Mouse (Mus musculus): ENCODE measurements around the gene Lmbrd1.
"Not testable (repeated sequence)": the region's sequence is repeated elsewhere in the genome, so short reads cannot be mapped to it uniquely, and the experiment has no call there.

Lmbrd1 gene

DNA sequence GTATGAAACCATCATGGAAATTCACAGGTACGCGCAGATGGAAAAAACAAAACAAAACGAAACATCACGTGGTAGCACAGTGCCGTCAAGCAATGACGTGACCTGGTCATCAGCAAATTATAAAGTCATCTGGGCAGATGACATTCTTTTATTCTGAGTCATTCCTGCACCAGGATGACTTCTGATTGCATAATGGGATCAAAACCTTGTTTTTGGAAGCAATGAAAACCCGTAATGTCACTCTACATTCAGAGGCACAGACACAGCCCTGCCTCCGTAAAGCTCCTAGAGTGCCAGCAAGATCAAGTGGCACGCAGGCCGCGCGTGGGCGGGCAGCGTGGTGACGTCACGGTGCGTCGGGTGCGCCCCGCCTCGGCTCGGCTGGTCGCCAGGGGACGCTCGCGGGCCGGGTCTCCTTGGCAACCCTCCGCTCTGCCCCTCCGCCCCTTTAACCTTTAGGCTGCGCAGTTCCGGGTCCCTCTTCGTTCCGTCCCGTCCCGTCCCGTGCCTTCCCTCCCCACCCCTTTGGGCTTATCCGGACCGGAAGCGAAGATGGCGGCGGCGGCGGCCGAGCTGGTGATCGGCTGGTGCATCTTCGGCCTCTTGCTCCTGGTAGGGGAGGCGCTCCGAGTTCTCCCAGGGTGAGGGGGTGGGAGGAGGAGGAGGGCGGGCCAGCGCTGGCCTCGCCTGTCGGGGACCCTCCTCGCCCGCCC is at the start of gene Lmbrd1:
Gene Lmbrd1 (plus strand): TSS at position 426 of the 713 bp plus-strand sequence.
- in situ Hi-C loops (cut with MboI, MseI): no loop called here

DNA sequence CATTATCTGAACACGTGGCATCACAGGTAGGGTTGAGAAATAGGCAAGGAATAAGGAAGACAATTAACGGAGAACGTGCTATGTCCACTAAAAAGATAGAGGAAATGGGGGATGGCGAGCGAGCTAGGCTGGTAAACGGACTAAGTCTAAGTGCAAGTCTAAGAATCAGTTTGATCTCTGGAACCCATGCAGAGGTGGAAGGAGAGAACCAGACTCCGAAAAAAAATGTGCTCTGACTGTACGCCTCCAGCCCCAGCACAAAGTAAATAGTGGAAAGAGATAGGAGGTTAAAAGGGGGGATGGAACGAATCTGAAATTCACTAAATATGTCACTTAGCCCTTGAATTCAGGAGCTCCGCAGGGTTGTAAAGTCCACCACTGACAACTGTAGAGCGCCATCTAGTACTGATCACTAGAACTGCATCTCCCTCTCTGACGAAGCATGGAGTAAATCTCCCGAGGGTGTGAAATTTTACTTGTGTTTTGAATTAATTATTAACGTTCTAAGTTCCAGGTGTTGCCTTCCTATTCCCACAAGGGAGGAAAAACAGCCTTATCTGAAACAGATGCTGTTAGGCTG is 44.8 kb upstream of the Lmbrd1 start:
- in situ Hi-C loops (cut with MboI, MseI): no loop called here

DNA sequence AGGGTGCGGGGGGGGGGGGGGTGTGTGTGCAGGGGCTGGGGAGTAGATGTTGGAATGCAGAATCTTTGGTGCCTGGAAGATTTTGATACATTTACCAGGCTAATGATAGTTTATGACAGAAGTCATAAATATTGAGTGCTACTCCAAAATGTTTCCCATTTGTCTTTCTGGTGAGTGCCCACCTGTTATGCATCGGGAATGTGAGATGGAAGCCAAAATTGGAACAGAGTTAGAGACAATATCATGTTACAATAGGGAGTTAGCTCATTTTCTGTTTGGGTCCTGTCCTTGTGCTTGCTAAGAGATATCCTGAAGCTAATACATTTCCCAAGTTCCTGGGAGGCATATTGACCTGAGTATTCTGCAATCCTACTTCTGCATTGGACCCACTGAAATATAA is 28.3 kb upstream of the Lmbrd1 start:
- in situ Hi-C loops (cut with MboI, MseI): no loop called here

DNA sequence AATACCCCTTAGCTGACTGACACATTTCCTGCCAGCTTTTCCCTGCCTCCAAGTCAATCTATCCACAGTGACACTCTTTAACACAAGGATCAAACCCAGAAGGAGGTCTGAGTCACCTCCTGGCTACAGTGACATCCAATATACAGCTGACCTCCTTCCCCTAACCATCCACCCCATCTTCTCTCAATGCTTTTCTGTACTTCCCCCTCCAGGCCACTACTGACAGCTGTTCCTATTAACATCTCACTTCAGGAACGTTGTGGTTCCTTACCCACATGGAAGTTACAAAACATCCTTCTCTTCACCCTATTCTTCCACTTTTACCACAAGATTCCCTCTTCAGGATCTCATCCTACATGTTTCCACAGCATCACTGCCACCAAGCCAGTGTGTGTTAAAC is 18.5 kb upstream of the Lmbrd1 start:
- in situ Hi-C loops (cut with MboI, MseI): no loop called here

DNA sequence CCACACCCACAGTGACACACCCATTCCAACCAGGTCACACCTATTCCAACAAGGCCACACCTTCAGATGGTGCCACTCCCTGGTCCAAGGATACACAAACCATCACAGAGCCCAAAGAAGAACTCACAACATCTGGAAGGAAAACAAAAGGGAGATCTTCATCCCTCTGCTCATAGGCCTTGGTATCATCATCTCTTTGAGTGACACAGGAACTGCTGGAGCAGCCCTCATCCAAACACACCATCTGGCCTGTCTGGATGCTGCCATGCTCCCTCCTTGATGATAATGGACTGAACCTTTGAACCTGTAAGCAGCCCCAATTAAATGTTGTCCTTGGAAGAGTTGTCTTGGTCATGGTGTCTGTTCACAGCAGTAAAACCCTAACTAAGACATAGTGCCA is 17.8 kb upstream of the Lmbrd1 start:
- in situ Hi-C loops (cut with MboI, MseI): not testable (repeated sequence)

DNA sequence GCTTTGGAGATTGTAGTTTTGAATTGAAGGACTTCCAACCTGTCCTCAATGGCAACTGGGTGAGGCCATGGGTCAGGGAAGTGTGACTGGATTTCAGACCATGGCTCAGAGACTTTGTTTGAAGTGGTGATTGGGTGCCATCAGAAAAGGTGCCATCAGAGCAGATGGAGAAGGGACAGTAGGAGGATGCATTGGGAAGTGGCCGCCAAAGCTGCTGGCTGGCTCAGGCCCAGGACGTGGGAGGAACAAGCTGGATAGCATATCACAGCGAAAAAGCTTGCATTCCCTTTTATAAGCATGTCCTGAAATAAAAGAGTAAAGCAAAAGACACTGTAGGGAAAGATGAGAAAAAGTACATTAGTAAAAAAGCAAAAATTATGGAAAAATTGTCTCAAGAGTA is 16.9 kb upstream of the Lmbrd1 start:
- in situ Hi-C loops (cut with MboI, MseI): no loop called here

DNA sequence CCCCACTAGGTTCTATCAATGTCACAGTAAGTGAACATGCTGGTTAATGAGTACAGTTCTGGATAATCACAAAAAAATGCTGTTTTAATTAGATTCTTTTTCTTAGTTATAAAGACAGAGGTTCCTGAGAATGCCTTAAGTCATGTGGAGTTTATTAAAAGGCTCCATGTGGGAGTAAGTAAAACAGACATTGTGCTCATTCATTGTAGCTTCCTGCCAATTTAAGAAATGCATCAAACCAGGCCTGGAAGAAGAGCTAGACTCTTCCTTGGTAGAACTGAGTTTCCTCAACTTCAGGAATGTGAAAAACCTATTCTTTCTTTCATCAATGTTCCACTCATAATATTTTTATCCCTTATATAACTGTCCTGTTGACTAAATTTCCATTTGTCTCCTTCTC is 14.3 kb upstream of the Lmbrd1 start:
- in situ Hi-C loops (cut with MboI, MseI): no loop called here

DNA sequence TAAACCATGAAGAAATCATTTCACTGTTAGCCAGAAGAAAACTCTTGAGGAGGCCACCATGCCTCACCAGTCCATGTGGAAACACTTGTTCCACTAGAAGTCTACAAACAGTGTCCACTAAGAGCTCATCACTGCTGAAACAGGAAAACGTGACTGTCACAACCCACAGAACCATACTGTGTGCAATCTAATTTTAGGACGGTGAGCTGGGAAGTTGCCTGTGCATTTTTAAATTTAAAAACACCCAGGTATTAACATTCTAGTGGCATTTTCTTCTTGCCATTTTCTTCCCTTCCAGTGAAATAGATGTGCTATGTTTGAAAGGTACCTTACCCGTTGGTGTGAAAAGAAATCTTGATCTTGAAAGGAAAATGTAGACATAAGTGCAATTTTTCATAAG is 5.2 kb upstream of the Lmbrd1 start:
- in situ Hi-C loops (cut with MboI, MseI): no loop called here

DNA sequence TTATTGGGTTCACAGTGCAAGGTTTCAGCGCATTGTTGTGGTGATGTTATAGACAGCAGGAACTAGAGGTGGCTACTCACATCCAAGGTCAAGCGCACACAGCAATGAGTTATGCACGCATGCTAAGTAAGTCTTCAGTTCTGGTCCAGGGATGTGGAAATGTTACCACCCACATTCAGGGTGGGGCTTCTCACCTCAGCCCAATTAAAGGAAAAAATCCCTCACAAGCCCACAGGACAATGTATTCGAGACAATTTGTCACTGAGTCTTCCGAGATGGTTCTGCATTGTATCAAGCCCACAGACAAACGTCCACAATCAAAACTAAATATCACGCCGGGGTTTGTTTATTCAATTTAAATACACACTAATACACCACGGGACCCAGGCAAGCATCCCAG is 724 bp upstream of the Lmbrd1 start:
- in situ Hi-C loops (cut with MboI, MseI): no loop called here

DNA sequence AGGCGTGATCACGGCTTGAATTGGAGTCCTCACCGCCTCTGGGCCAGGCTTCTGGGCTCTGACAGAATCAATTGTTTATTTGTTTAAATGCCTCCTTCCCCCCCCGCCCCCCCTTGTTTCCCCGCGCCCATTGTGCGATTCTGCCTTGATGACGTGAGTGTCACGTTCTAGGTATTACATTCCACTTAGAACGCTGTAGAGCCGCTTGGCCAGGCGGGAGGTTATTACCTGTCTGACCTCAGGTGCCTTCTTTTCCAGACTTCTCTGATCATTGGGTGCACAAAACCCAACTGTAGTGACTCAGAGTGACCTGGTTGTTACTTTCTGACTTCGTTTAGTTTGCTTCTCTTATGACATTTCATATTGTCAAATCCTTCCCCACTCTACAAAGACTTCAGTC is 641 bp downstream of the Lmbrd1 start:
- in situ Hi-C loops (cut with MboI, MseI): no loop called here

DNA sequence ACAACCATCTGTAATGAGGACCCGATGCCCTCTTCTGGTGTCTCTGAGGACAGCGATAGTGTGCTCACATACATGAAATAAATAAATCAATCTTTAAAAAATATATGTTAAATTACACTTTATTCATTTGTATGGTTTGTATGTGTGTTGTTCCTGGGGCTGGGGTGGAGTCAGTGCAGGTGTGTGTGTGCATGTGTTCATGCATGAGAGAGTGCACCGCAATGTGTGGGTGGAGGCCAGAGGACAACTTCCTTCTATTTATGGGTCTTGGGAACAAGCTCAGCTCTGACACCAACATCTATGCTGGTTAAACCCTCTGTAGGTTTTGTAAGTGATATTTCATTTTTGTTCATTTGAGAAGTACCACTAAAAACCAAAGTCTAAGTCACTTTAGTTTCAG is 2.6 kb downstream of the Lmbrd1 start:
- in situ Hi-C loops (cut with MboI, MseI): no loop called here

DNA sequence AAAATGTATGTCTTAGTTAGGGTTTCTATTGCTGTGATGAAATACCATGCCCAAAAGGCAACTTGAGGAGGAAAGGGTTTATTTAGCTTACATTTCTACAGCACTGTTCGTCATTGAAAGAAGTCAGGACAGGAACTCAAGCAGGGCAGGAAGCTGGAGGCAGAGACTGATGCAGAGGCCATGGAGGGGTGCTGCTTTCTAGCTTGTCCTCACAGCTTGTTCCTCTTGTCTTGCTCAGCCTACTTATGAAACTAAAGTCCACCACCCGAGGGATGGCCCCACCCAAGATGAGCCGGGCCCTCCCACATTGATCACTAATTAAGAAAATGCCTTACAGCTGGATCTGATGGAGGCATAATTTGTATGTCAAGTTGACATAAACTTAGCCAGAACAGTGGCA is 3.5 kb downstream of the Lmbrd1 start:
- in situ Hi-C loops (cut with MboI, MseI): no loop called here

DNA sequence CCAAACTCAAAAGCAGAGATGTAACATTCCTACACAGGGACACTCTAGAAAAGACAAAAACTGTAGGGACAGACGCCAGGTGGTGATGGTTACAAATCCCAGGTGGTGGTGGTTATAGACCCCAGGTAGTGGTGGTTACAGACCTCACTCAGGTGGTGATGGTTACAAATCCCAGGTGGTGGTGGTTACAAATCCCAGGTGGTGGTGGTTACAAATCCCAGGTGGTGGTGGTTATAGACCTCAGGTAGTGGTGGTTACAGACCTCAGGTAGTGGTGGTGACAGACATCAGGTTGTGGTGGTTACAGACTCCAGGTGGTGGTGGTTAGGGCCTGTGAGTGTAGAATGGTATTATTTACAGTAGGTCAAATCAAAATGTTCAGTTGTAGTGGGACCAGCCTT is 5.5 kb downstream of the Lmbrd1 start:
- in situ Hi-C loops (cut with MboI, MseI): no loop called here

DNA sequence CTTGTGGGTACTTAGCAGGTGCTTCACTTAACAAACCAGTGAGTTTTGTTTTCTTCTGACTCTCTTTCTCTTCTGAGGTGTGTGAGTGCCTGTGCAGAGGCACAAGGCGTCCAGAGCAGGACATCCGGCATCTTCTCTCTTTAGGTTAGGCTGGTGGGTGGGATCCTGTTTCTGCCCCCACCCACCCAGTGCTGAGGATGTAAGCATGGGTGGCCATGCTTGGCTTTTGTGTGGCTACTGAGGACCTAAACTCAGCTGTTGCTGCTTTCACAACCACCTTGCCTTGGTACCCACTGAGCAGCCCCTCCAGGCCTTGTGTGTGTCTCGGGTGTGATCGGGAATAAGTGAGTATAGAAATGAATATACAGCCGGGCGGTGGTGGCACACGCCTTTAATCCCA is 7.2 kb downstream of the Lmbrd1 start:
- in situ Hi-C loops (cut with MboI, MseI): no loop called here

DNA sequence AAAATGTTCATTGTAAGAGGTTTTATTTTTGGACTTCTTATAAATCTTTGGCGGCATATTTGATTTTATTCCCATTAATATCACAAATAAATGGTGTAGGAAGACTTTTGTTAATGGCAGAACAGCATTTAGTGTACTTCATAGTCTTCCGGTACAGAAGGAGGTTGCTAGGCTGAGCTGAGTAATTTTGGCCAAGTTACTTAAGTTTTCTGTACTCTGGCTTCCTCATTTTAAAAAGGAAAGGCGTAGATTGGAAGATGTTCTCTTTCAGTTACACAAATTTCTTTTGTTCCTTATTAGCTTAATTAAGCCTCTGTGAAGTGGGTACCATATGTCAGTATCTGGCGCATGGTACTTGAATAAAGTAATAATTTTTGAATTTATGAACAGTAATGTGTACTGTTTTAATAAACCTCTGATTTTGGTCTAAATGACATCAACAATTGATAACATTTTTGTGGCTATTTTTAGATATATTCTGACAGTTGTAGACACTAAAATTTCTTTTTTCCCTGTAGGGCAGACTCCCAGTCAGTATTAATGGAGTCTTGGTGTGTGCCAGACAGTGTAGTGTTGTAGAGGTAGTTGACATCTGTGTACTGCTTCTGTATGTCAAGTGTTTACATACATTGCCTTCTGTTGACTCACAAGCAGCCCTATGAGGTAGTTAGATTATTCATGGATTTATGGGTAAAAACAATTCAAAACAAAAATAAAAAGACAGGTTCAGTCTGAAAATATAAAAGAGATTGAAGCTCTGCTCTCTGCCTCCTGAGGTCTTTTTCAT is 8.0 kb downstream of the Lmbrd1 start:
- in situ Hi-C loops (cut with MboI, MseI): no loop called here

DNA sequence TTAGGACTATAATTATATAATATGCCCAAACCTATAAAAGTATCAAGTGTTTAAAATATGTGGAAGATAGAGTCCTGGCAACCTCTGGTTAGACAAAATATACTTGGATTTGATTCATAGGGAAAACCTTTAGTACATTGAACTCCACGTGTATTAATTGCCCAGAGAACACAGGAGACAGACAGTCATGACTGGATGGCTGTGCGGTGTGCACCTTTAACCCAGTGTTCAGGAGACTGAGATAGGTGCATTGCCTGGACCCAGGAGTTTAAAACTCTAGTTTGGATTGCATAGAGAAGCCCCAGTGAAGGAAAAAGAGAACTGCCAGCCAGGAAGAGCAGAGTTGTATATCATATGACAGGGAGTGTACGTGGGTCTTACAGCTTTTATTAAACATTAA is 19.2 kb downstream of the Lmbrd1 start:
- in situ Hi-C loops (cut with MboI, MseI): no loop called here

DNA sequence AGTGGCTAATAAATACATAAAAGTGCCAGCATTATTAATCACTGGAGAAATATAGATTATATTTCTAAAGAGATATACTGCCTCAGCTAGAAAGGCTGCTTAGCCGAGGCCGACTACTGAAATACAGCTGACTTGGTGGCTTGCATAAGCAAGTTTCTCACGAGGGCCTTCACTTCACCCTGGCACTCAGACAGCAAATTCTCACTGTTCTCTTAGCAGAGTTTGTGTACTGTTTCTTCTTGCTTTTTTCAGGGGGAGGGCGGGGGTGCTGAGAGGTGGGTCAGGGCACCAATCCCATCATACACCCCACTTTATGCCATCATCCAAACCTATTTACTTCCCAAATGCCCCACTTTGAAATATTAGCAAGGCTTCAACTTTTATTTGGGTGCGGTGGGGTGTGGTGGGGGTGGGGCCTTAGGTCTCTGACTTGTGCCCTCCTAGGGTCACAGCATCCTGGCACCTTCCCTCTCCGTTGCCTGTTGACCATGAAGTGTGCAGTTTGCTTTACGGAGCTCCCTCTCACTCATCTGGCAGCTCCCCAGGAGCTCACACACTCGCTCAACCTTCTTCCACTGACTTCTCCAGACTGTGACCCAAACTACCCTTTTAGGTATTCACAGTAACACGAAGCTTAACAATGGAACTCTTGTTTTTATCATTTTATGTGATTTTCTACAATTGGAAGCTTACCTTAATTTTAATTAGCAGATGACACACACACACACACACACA is 19.9 kb downstream of the Lmbrd1 start:
- in situ Hi-C loops (cut with MboI, MseI): no loop called here

DNA sequence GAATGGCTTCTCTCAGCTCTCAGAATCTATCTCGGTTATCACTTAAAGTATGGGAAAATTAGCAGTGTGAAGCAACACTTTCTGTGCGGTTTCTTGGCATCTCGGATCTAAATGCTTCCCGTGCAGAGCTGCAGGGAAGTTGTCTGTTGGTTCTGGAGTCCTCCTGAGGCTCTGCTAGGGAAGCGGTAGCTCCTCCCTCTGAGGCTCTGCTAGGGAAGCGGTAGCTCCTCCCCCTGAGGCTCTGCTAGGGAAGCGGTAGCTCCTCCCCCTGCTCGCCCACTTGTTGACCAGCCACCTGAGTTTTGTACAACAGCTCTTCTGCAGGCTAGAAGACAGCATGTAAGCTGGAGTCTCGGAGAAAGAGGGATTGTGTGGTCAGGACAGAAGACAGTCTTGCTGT is 20.9 kb downstream of the Lmbrd1 start:
- in situ Hi-C loops (cut with MboI, MseI): no loop called here

DNA sequence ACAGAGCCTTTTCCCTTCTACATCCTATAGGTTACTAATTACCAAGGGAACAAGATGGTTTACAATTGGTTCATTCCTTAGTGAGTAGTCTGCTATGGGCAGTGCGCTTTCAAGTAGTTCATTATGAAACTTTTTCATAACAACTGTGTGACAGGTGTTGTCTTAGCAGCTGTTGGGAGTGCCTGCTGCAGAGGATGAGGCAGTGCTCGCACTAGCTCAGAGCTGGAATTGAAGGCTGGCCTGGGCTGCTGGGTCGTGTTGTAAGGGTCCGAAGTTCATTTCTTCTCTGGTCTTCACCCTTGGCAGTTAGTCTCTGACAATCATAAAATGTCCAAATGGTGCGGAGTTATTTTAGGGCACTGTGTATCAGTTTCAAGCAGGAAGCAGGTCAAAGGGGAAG is 21.8 kb downstream of the Lmbrd1 start:
- in situ Hi-C loops (cut with MboI, MseI): no loop called here

DNA sequence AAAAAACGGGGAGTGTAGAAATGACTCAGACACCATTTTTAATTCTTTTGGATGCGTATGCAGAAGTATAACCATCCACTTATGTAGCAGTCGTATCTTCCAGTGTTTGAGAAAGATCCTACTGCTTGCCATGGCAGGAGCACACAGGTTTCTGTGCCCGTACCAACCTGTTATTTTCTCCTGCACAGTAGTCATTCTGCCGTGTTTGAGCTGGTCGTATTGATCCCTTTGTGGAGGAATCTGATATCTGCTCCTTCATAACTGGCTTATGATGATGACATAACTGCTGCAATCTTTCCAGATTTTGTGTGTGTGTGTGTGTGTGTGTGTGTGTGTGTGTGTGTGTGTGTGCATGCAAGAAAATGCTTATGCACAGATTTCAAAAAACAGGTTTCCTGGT is 25.4 kb downstream of the Lmbrd1 start:
- in situ Hi-C loops (cut with MboI, MseI): no loop called here

DNA sequence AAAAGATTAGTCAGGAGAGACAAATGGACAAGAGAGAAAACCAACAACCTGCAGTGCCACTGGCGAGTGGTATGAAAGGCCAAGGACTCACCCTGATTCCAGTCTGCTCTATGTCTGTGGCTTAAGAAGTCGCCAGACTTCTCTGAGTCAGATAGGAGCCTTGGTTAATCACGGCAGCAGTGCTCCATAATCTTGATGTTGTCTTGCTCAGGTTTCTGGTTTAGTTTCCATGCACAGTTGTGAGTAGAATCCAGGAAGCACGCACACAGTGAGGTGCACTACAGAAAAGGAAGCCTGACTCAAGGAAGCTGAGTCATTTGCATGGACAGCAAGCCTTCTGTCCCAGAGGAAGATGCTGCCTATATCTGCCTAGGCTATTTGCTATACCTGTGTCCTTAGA is 37.9 kb downstream of the Lmbrd1 start:
- in situ Hi-C loops (cut with MboI, MseI): no loop called here

DNA sequence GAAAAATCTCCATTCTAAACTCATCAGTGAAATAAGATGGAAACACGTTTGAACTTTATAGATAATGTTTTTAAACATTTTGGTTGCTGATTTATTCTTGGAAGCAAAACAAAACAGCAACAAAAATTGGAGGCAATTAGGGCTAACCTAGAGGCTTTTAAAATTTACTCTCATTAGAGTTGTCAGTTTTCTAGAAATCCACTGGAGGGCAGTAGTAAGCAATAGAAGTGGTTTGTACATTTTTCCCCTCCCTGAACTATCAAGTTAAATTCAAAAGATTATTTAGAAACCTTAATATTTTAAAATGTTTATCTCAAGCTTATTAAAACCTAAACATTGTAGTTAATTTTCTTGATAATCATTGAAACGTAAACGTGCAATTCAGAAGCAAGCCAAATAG is 41.2 kb downstream of the Lmbrd1 start:
- in situ Hi-C loops (cut with MboI, MseI): no loop called here
